Mouse (Mus musculus) heart, postnatal 0 days (tissue): ENCODE measurements around the gene Mxra7. TPM values are rescaled to one million over a fixed set of nuclear protein-coding genes. Genes with fewer than 3 reads are reported as not detected.
A peak's percentile ranks its signal among the peaks of the same experiment; 100 is the strongest.

Experiments used
- ATAC-seq: fragments of 200-750 bp; cut with Nextera tagmentation; 2 replicates; pipeline ENCODE4 v1.8.0; 2017; ENCODE audit warnings: low read depth, moderate number of reproducible peaks, moderate library complexity; ENCODE audit not compliant: insufficient read depth
- DNase-seq: peaks from one replicate; pipeline ENCODE4 v3.0.0-alpha.2; 2016; ENCODE audit warnings: low spot score
- H3K27ac ChIP-seq: fragments of 300-500 bp; sonication (generic); 2 replicates; pipeline ENCODE4 v1.5.1; 2014; ENCODE audit warnings: low read depth, mild to moderate bottlenecking
- H3K27me3 ChIP-seq: fragments of 300-500 bp; sonication (generic); 2 replicates; pipeline ENCODE4 v1.6.1; 2014; ENCODE audit warnings: low read length, mixed read lengths; ENCODE audit not compliant: control insufficient read depth, insufficient read depth
- H3K36me3 ChIP-seq: fragments of 300-500 bp; sonication (generic); replicated peaks from 2 replicates; pipeline ENCODE4 v1.6.1; 2014; ENCODE audit warnings: low read length, mixed read lengths; ENCODE audit not compliant: control insufficient read depth, insufficient read depth
- H3K4me1 ChIP-seq: fragments of 300-500 bp; sonication (generic); 2 replicates; pipeline ENCODE4 v1.6.1; 2014; ENCODE audit warnings: antibody characterized with exemption; ENCODE audit not compliant: control insufficient read depth, insufficient read depth
- H3K4me2 ChIP-seq: fragments of 300-500 bp; sonication (generic); 2 replicates; pipeline ENCODE4 v1.6.1; 2014; ENCODE audit warnings: low read depth, mild to moderate bottlenecking, low read length, moderate library complexity
- H3K4me3 ChIP-seq: fragments of 300-500 bp; sonication (generic); 2 replicates; pipeline ENCODE4 v1.5.1; 2014; ENCODE audit warnings: low read depth, low read length
- H3K9ac ChIP-seq: fragments of 300-500 bp; sonication (generic); replicated peaks from 2 replicates; pipeline ENCODE4 v1.6.1; 2014; ENCODE audit warnings: low read depth, low read length, mixed read lengths
- H3K9me3 ChIP-seq: fragments of 300-500 bp; sonication (generic); replicated peaks from 2 replicates; pipeline ENCODE4 v1.6.1; 2016; ENCODE audit warnings: low read length; ENCODE audit not compliant: control insufficient read depth
- CTCF ChIP-seq: IDR thresholded peaks from 2 replicates; pipeline ENCODE4 v1.5.1; 2016; ENCODE audit warnings: antibody characterized with exemption, control low read depth, low read depth
- EP300 ChIP-seq: IDR thresholded peaks from 2 replicates; pipeline ENCODE4 v1.6.1; 2016; ENCODE audit warnings: antibody characterized with exemption, low read depth
- WGBS: fragments of 180-500 bp; shearing (Covaris S2); extraction: QIAGEN DNeasy Blood & Tissue Kit; methylation state at CpG from one replicate; pipeline ENCODE4 v1.1.7; 2014; 5-methylcytosine and 5-hydroxymethylcytosine counted together
- polyA plus RNA-seq: library from polyadenylated mRNA; unstranded; fragments of >200 nt; fragmentation: Nextera tagmentation; extraction: Ambion mirVana; gene quantifications from 2 replicates; pipeline ENCODE4 v1.2.1, GENCODE M21; 2015
- total RNA-seq: library from RNA; depleted of rRNA; stranded (reverse); fragments of >200 nt; gene quantifications from 2 replicates; pipeline ENCODE4 v1.2.3, GENCODE M21; 2014; ENCODE audit warnings: low replicate concordance

Gene Mxra7
- total and polyA plus RNA-seq, 2 experiments from 2014 or later, result 6.3 to 21.7 TPM

DNA sequence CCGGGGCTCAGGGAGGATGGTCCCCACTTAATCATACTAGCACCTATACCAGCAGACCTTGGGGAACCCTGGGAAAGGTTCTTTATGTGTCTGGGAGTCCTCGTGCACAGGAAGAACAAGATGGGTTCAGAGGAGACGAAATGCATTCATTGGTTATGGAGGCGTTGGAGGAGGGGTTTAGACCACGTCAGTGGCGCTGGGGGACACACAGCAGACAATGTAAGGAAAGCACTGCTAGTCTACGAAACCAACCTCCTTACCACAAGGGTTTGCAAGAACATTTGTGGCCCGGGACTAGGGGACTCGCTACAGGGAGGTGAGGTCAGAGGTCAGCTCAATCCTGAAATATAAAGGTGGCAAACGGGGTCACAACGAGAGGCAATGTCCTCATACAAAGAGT is 17.3 kb downstream of the Mxra7 start:
- Histone ChIP-seq H3K4me1 (peaks cover 33% of the 10 kb centered on the region), H3K4me2 (no peak overlapping the region)

DNA sequence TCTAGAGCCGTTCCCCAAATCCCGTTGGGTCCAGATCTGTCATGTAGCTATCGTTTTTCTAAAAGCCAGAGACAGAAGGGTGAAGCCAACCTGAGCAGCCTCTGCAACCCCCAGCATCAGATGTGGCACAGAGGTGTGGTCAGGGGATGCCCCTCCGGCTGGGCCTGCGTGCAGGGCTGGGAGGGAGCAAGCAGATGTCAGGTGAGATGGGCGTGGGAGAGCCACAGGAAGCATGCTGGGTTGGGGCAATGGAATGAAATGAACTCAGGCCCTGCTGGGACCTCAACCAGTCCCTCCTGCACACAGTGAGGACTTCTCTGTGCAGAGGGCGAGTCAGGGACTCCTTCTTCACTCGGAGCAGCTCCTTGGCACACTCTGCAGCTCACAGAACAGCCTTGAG is 18.3 kb downstream of the Mxra7 start:
- H3K9ac ChIP-seq, result no peak overlapping the region
- no peaks in the 10 kb centered on the region for H3K9me3 ChIP-seq
- WGBS, result 77% methylated on average over 8 of the region's 8 CpGs
- no peak overlapping the region for H3K4me2 ChIP-seq
- no peaks in the 10 kb centered on the region for H3K27me3 ChIP-seq
- H3K4me3 ChIP-seq, result no peak overlapping the region
- peaks cover 28% of the 10 kb centered on the region for H3K4me1 ChIP-seq
- TF ChIP-seq CTCF (no peak), EP300 (no peak)
- ATAC-seq, result no peak
- no peak for DNase-seq
- no peak overlapping the region for H3K27ac ChIP-seq
- 0 out of 2 replicates have a peak, but pooled peaks cover 4% of the 10 kb centered on the region for H3K36me3 ChIP-seq

More for the DNA sequence above, 17.3 kb downstream of the Mxra7 start:
- no peak overlapping the region for H3K9ac ChIP-seq
- no peaks in the 10 kb centered on the region for H3K9me3 ChIP-seq
- no peak overlapping the region for H3K27ac ChIP-seq
- H3K4me3 ChIP-seq, result no peak overlapping the region
- DNase-seq (no peak), ATAC-seq (no peak)
- H3K27me3 ChIP-seq, result no peaks in the 10 kb centered on the region
- H3K36me3 ChIP-seq, result 0 out of 2 replicates have a peak, but pooled peaks cover 4% of the 10 kb centered on the region
- WGBS, result 84% methylated on average over 11 of the region's 11 CpGs
- TF ChIP-seq CTCF (no peak), EP300 (no peak)

DNA sequence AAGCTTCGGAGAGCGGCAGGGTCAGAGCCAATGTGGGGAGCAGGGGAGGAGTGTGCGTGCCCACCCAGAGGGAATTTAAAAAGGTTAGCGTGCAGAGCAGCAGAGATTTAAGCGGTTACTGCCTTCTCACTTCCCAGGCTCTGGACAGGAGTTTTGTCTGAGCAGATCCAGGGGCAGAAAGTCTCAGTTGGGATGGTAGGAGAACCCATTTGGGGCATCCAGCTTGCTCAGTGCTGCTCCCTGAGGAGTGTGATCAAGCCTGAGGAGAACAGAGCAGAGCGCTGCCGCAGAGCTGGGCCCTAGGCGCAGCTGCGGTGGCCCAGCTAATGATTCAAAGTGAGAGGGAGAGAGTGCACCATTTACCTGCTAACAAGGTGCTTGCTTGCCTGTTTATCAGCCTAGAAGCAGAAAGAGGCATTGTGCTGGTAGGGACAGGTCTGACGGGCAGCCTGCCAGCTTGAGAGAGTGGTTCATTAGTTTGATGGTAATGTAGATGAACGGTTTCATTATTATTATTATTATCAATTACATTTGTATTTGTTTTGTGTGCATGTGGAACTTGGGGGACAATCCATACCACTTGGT is 18.9 kb downstream of the Mxra7 start:
- Histone ChIP-seq H3K36me3 (0 out of 2 replicates have a peak, but pooled peaks cover 4% of the 10 kb centered on the region), H3K9ac (no peak overlapping the region), H3K4me1 (peaks cover 22% of the 10 kb centered on the region), H3K9me3 (no peaks in the 10 kb centered on the region), H3K4me2 (no peak overlapping the region), H3K4me3 (no peak overlapping the region), H3K27ac (no peak overlapping the region), H3K27me3 (no peaks in the 10 kb centered on the region)
- DNase-seq (no peak), ATAC-seq (no peak)
- WGBS, result 78% methylated on average over 11 of the region's 11 CpGs
- TF ChIP-seq EP300 (no peak), CTCF (no peak)

DNA sequence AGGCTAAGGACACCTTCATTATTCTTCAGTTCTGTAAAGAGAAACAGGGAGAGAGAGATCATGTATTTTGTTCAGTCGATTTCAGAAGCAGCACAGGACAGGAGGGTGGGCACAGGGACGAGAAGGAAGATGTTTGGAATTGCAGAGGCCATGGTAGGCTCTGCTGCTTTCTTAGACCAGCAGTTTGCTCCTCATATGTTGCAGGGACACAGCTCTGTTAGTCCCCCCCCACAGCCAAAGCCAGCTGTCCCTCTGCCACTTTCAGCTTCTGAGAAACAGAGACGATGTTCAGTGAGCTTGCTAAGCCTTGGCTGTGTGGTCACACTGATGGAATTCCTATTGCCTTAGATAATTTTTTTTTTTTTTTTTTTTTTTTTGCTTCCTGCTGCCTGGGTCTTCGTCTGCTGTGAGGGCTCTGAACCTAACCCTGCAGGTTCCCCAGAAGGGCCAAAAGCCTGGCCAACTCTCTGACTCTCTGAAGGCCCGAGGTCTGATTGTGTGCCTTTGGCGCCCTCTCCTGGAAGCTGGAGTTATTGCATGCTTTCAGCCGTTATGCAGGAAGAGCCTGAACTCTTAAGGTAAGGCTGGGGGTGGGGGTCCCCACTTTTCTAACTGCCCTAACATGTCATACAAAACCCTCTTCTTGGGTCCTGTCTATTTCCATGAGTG is 19.8 kb downstream of the Mxra7 start:
- Histone ChIP-seq H3K4me3 (no peak overlapping the region), H3K9ac (no peak overlapping the region), H3K27ac (peak overlapping the region; percentile 66), H3K27me3 (no peaks in the 10 kb centered on the region), H3K4me1 (peaks cover 14% of the 10 kb centered on the region), H3K9me3 (no peaks in the 10 kb centered on the region), H3K36me3 (0 out of 2 replicates have a peak, but pooled peaks cover 4% of the 10 kb centered on the region), H3K4me2 (no peak overlapping the region)
- ATAC-seq (peak; percentile 38), DNase-seq (peak; percentile 84)
- 21% methylated on average over 7 of the region's 7 CpGs for WGBS
- peak; percentile 97 for TF ChIP-seq CTCF
- TF ChIP-seq EP300, result no peak

DNA sequence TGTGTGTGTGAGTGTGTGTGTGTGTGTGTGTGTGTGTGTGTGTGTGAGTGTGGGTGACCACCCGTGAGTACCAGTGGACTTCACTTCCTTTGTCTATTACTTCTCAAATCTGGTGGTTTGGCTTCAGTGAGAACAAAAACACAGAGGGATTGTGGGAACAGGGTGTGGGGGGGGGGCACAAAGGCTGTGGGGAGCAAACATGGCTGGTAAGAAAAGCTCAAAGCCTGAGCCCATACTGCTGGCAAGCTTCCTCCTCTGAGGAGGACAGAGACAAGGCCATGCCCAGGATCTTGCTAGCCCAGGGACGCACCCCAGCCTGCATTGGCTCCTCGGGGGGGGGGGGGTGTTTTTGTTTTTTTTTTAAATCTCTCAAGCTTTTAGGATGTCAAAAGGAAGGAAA is 20.3 kb downstream of the Mxra7 start:
- DNase-seq, result no peak
- peak overlapping the region; percentile 66 for H3K27ac ChIP-seq
- H3K9ac ChIP-seq, result no peak overlapping the region
- no peak overlapping the region for H3K4me3 ChIP-seq
- no peak overlapping the region for H3K4me2 ChIP-seq
- TF ChIP-seq CTCF (no peak), EP300 (no peak)
- no peak for ATAC-seq
- 0 out of 2 replicates have a peak, but pooled peaks cover 4% of the 10 kb centered on the region for H3K36me3 ChIP-seq
- no peaks in the 10 kb centered on the region for H3K27me3 ChIP-seq
- peaks cover 8% of the 10 kb centered on the region; the same call in 1 of the 2 replicates for H3K4me1 ChIP-seq
- 68% methylated on average over 3 of the region's 3 CpGs for WGBS
- no peaks in the 10 kb centered on the region for H3K9me3 ChIP-seq
